Mouse (Mus musculus) left cerebral cortex, postnatal 4 days (tissue): ENCODE measurements around the gene H2-Ob. TPM values are rescaled to one million over a fixed set of nuclear protein-coding genes. Genes with fewer than 3 reads are reported as not detected.

Source experiments
- DNase-seq: peaks from one replicate; pipeline ENCODE4 v3.0.0-alpha.2; 2022
- intact Hi-C: fragments of 180-260 bp; cut with DNase I; formaldehyde crosslinking; loops from one replicate; pipeline ENCODE4 v1.15.1; 2025
- total RNA-seq, 2 experiments: library from RNA; stranded (reverse); gene quantifications; 2 replicates each; pipeline ENCODE4 v1.2.3; 2021

H2-Ob gene
- total RNA-seq, 2 experiments from 2014 or later = not detected

DNA sequence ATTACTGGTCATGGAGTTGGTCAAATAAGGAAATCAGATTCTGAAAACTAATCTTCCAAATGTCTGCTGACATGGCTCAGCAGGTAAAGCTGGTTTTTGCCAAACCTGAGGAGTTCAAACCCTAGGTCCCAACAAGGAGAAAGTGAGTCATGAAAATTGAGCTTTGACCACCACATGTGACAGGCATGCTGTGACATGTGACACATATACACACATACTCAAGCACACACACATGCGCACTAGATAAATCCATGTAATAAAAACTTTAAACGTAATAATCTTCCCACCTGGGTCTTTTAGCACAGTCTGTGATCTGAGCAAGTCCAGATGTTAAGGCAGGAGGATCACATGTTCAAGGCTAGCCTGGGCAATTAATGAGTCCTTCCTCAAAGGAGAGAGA lies 65.1 kb downstream of the H2-Ob start:
- intact Hi-C loops = no loop called here

More for the DNA sequence above, 65.1 kb downstream of the H2-Ob start:
- no peak for DNase-seq

Other genes starting within 250 kb of the H2-Ob start
- 10 to 100 TPM in 1 of 2 experiments, 1 to 10 TPM in 1; 8.2 to 13.8 TPM for gene H2-K1, start 238.6 kb upstream of the H2-Ob start, total RNA-seq
- 10 to 100 TPM; 23.6 to 28.2 TPM for gene Ring1, start 214.2 kb upstream of the H2-Ob start, total RNA-seq
- gene H2-Ke6, start 210.8 kb upstream of the H2-Ob start, total RNA-seq = 10 to 100 TPM; 41.6 to 45.2 TPM
- gene Slc39a7, start 207.2 kb upstream of the H2-Ob start, total RNA-seq = 10 to 100 TPM; 96.3 to 98.7 TPM
- gene Rxrb, start 207.1 kb upstream of the H2-Ob start, total RNA-seq = 10 to 100 TPM; 80.7 to 84.9 TPM
- 1 to 10 TPM; 6.8 to 9.8 TPM for gene Col11a2, start 199.5 kb upstream of the H2-Ob start, total RNA-seq
- gene H2-Oa, start 146.6 kb upstream of the H2-Ob start, total RNA-seq = not detected
- 10 to 100 TPM; 19.5 to 20.5 TPM for gene H2-DMa, start 119.4 kb upstream of the H2-Ob start, total RNA-seq
- gene Brd2, start 116.3 kb upstream of the H2-Ob start, total RNA-seq = 100 to 1,000 TPM; 247 to 267 TPM
- under 1 TPM; 0.34 to 0.40 TPM for gene H2-DMb2, start 95.6 kb upstream of the H2-Ob start, total RNA-seq
- gene H2-DMb1, start 85.8 kb upstream of the H2-Ob start, total RNA-seq = under 1 TPM; 0.46 to 0.97 TPM
- gene Tap1, start 51.4 kb upstream of the H2-Ob start, total RNA-seq = 1 to 10 TPM; 2.2 to 3.6 TPM
- 1 to 10 TPM in 1 of 2 experiments, under 1 TPM in 1; 0.77 to 1.1 TPM for gene Psmb9, start 51.1 kb upstream of the H2-Ob start, total RNA-seq
- gene Psmb8, start 41.2 kb upstream of the H2-Ob start, total RNA-seq = 1 to 10 TPM; 1.3 to 1.9 TPM
- gene Tap2, start 35.4 kb upstream of the H2-Ob start, total RNA-seq = 1 to 10 TPM; 3.1 to 3.5 TPM
- 1 to 10 TPM in 1 of 2 experiments, under 1 TPM in 1; 0.80 to 1.2 TPM for gene H2-Ab1, start 18.8 kb downstream of the H2-Ob start, total RNA-seq
- gene H2-Aa, start 48.9 kb downstream of the H2-Ob start, total RNA-seq = 1 to 10 TPM in 1 of 2 experiments, under 1 TPM in 1; 0.68 to 1.2 TPM
- 1 to 10 TPM in 1 of 2 experiments, under 1 TPM in 1; 0.48 to 2.3 TPM for gene H2-Eb1, start 67.0 kb downstream of the H2-Ob start, total RNA-seq
- not detected for gene H2-Eb2, start 86.8 kb downstream of the H2-Ob start, total RNA-seq
- under 1 TPM; 0.36 to 0.38 TPM for gene Btnl2, start 115.9 kb downstream of the H2-Ob start, total RNA-seq
- gene Btnl1, start 138.2 kb downstream of the H2-Ob start, total RNA-seq = not detected
- 10 to 100 TPM in 1 of 2 experiments, 1 to 10 TPM in 1; 8.2 to 11.1 TPM for gene BC051142, start 159.9 kb downstream of the H2-Ob start, total RNA-seq
- not detected for gene Btnl4, start 238.4 kb downstream of the H2-Ob start, total RNA-seq